Mouse (Mus musculus) spleen, postnatal 4 days (tissue): ENCODE results near the gene Coa3.
"Not testable (repeated sequence)": the region's sequence is repeated elsewhere in the genome, so short reads cannot be mapped to it uniquely, and the experiment has no call there.

ENCODE experiments used
- DNase-seq, 2 experiments: peaks; one replicate each; pipeline ENCODE4 v3.0.0; 2022; ENCODE audit warnings: low spot score in 2 of 2

Coa3 gene

DNA sequence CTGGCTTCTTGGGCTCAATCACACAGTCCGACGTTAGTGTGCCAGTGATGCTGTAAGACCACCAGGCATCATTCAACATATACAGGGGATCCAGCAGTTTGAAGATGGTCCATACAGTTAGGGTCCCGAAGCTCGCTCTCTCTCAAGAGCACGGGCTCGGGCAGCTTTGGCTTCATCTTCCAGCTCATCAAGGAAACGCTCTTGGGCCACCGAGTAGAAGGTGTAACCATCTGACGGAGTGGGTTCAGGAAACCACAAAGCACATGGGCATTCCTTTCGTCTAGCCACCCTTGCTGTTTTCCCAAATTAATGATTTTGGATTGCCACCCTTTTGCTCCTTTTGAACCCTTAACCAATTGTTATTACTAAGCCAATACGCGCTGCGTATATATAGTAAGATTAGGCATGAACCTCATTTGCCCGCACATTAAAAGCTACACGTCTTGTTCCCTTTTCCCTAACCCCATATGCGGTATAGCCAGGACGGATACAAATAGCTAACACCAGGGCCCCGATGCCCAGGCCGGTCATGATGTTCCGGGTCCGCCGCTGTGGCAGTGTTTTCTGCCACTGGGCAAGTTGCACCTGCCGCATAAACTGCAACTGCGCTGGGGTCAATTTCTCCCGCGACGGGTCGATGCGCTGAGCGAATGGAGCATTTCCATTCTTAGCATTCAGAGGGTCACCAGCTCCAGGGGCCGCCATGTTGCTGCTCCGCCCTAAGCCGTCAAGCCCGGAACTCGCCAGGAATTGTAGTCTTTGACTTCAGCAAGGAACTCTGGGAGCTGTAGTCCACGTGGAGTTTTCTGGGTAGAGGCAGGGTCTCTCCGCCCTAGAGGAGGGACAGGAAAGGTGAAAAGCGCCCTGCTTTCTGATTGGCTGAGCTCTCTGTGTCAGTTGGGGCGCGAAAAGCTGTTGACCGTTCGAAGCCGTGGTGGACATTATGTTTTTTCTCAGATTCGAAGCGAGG is at the start of gene Coa3, which contains the start of gene Cntd1:
TSS of gene Coa3 (minus strand) at position 892 of the 970 bp plus-strand sequence.
TSS of gene Cntd1 (plus strand) at position 790 of the 970 bp plus-strand sequence.
- peak; percentile 78 to 87 for DNase-seq

DNA sequence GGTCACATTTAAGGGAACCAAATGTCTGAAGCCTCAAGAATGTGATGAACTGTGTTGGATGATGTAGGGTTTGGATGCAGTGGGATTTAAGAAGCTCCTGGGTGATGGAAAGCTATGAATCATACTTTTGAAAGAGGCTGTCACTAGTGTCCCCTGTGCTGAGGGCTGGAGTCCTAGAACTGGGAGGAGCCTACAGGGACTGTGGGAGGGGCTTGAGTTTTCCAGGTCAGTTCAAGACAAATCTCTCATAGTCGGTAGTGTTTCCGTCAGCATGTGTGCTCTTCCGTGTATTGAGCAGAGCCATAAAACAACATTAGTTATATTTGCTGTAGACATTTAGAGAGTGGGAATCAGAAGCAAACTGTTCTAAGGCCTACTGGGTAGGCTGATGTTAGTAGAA is 48.4 kb upstream of the Coa3 start:
- DNase-seq: no peak

DNA sequence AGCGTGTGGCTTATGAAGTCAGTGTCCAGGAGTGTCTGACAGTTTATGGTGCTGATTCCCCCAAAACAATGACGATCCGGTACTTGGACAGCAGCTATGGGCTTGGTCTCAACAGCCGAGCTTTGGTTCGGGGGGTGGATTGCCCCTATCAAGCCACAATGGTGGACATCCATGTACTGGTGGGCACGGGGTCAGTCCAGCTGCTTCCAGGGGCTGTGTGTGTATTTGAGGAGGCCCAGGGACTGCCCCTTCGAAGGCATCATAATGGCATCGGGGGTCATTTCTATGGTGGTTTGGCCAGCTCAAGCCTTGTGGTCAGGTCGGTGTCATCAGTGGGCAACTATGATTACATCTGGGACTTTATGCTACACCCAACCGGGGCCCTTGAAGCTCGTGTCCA is 47.2 kb upstream of the Coa3 start:
- DNase-seq: no peak

DNA sequence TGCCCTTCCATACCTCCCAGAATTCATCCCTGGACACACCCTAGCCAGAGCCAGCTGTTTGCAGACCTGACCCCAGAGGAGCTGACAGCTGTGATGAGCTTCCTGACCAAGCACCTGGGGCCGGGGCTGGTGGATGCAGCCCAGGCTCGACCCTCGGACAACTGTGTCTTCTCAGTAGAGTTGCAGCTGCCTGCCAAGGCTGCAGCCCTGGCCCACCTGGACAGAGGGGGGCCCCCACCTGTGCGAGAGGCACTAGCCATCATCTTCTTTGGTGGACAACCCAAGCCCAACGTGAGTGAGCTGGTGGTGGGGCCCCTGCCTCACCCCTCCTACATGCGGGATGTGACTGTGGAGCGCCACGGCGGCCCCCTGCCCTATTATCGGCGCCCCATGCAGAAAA is 46.3 kb upstream of the Coa3 start:
- DNase-seq: not testable (repeated sequence)

DNA sequence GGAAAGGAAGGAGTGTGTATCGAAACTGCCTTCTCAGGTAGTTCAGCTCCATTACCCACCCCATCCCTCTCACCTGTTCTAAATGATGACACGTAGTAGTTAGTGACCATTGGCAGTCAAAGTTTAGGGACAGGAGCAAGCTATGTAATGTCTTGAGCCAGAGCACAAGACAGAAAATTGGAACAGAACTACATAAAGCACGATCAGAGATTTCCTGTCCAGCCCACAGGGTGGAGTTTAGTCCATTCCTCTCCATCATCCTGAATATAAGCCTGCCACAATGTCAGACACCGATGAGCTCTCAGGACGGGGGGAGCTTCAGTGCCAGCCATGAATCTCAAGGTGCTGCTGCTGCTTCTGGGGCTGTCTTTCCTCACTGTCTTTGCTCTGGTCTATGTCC is 45.8 kb upstream of the Coa3 start, which contains the start of gene Aoc2:
TSS of gene Aoc2 (plus strand) at position 301 of the 400 bp plus-strand sequence.
- DNase-seq: no peak

DNA sequence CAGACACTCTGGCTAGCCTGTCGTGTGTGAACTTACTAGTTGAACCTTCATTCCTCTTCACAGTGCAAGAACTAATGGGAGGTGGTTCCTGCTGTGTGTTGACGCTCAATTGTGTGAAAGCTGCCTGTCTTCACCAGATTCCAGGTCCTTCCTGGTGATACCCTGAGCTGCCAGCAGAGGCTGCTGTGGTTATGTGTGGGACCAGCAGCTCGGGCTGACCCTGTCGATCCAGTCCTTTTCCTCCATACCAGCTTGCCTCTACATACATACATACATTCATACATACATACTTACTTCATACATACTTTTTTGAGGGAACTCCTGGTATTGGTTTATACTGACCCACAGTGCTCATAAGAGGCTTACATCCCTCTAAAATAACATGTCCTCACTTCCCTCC is 44.7 kb upstream of the Coa3 start:
- DNase-seq: peak; percentile 61 to 76

DNA sequence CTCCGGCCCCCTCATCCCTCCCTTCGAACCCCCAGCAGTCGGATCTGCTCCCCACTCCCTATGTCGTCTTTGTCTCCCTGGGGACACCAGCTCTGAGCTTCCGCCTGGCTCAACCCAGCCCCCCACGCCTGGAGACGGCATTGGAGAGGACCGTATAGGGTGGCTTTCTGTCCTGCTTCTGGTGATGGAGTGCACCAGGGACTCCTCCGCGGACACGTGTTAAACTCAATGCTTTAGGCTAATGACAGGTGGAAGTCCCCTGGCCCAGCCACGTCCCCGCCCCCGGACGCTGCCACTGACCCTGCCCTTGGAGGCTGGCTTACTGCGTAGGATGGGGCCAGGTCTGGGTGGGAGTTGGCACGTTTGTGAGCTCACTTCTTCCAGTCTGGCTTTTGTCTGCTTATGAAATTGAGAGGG is 37.6 kb upstream of the Coa3 start:
- peak; percentile 70 to 83 for DNase-seq

DNA sequence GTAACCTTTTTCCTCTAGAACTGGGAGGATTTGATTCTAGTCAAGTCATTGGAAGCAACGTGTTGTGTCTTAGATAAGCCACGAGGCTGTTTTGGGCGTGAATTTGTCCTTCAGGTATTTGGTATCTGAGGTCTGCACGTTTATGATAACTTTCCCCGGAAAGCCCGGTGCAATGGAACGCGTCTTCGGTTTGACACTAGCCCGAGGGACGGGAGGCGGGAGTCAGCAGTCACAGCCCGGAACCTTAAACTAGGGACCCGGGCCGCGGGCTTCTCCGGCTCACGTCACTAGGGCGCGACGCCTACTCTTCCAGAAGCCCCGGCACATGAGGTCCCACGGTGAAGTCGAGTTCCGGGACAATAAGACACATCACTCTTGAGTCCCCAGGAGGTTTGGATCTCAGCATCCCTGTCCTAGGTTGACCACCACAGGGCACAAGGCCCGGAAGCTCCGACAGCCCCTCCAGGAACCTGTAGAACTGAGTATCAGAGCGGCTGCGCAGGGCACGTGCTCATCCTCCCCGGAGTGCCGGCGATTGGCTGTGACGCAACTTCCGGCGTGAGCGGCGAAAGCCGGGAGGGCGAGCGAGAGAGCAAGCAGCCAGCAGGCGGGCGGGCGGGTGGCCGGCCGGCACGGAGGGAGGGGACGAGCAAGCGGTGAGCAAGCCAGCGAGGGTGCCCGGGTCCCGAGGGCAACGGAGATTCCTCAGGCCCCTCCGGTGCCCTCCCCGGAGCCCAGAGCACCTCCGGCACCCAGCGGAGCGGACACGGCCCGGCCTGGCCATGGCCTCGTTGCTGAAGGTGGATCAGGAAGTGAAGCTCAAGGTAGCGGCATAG is 37.0 kb upstream of the Coa3 start, which contains the start of gene Psme3:
TSS of gene Psme3 (plus strand) at position 549 of the 836 bp plus-strand sequence.
- peak; percentile 91 to 96 for DNase-seq

DNA sequence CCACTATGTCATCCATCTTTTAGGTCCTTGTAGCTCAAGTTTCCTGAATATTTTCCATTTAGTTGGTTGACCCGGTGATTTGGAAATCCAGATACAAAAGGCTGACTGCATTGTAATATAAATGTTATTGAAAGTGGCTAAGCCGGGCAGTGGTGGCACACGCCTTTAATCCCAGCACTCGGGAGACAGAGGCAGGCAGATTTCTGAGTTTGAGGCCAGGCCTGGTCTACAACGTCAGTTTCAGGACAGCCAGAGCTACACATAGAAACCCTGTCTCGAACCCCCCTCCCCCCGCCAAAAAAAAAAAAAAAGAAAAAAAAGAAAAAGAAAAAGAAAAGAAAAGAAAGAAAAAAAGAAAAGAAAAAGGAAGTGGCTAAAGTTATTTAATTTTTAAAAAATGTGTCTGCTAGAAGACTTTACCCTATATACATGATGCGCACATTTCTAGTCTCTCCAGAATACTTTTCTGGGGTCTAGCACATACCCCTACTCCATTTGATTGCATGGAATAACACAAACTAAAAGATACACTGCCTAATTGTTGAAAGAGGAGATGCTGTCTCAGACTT is 36.3 kb upstream of the Coa3 start:
- DNase-seq: no peak

DNA sequence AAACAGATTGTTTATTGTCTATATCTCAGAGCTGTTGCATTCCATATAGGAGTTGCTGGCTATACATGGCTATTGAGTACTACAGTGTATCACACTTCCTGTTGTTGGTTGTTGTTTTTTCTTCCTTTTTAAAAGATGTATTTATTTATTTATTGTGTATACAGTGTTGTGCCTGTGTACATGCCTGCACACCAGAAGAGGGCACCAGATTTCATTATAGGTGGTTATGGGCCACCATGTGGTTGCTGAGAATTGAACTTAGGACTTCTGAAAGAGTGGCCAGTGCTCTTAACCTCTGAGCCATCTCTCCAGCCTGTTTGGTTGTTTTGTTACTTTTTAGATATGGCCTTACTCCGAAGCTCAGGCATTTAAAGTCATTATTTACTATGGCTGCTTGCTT is 35.7 kb upstream of the Coa3 start:
- DNase-seq: no peak

DNA sequence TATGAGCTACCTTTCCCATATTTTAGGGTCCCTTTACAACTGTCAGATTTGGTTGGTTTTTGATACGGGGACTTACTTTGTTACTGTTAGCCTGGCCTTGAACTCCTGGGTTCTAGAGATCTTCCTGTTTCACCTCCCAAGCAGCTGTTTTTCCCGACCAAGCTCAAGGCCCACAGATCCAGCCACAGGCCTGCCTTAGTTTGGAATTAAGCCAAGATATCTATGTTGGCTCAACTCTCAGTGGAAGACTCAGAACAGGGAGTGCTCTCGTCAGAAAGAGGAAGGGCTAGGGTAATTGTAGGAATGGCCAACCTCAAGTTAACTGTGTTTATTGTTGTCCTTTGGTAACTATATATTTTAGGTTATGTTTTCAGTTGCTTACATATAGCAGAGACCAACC is 33.2 kb upstream of the Coa3 start:
- no peak for DNase-seq

DNA sequence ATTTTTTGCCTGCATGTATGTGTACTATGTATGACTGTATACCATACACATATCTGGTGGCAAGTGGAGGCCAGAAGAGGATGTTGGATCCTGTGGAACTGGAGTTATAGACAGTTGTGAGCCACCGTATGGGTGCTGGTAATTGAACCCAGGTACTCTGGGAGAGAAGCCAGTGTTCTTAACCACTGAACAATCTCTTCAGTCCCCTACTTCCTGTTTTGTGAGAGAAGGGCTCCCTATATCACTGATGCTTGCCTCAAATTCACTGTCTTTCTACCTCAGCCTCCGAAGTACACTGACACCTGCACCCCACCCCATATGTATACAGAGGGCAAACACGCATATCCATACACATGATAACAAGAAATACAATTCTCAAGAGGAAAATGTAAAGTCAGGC is 32.2 kb upstream of the Coa3 start:
- no peak for DNase-seq

DNA sequence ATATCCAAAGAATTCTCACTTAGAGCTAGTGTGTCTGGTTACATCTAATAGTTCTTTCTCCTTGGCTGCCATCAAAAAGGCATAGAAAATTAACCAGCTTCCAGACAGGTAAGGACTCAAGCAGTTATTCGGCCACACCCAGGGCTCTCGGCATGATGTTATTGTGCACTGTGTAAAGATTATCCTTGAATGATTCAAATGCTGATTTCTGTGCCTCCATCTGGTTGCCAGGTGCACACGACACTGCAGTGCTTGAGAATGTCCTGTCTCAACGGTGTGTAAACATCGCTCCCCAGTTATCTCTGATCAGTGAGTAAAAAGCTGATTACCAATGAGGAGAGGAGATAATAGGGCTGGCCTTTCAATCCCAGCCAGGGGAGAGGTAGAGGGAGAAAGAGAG is 28.8 kb upstream of the Coa3 start:
- no peak for DNase-seq

DNA sequence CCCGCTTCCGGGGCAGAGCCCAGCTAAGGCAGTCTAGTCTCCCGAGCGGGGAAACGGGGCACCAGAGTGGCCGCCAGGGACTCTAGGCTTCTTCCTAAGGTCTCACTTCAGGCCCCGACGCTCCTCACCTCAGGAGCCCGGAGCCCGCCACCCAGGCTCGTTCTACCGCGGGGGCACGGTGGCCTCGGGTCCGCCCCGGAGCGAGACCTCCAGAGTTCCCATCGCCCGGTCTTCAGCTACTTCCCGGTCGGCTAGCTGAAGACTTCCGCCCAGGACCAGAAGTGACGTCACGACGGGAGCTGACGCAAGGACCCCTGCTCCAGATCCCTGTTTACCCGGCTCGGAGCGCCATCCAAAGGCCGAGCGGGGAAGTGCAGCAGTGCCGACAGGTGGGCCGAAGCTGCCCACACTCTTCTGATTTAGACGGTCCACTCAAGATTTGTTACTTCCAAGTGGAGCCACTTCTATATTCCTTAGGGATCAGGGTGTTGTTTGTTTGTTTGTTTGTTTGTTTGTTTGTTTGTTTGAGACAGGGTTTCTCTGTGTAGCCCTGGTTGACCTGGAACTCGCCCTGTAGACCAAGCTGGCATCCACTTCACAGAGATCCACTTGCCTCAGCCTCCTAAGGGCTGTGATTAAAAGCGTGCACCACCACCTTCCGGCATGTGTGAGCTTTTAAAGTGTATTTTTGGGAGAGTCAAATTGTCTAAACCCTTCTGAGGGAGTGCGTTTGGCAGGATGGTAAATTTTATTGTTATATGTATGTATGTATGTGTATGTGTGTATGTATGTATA is 23.3 kb upstream of the Coa3 start, which contains the start of gene Becn1:
TSS of gene Becn1 (minus strand) at position 283 of the 795 bp plus-strand sequence.
- DNase-seq: peak; percentile 97 to 100

DNA sequence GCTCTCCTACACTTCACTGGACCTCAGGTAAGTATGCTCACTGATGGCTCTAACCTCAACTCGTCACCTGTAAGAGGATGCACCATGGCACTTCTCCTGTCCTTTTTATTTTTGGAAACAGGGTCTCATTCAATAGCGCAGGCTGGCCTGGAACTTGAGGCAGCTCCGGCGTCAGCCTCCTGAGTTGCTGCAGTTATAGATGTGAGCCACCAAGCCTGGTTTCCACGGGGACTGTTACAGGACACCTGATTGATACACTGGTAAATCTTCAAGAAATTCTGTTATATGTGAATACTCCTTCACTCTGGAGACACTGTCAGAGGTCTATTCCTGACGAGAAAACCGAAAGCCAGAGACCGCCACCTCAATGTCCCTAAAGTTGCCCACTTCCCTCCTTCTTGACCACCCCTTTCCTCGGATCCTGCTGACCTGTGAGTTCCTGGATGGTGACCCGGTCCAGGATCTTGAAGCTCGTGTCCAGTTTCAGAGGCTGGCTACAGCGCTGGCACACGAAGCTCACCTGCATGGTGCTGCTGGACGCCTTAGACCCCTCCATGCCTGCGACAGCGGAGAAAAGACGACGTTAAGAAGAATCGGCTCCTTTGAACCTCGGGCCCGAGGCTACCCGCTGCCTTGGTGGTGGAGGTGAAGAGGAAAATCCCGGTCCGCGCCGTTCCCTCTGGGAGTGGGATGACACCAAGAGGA is 22.5 kb upstream of the Coa3 start:
- DNase-seq: no peak

DNA sequence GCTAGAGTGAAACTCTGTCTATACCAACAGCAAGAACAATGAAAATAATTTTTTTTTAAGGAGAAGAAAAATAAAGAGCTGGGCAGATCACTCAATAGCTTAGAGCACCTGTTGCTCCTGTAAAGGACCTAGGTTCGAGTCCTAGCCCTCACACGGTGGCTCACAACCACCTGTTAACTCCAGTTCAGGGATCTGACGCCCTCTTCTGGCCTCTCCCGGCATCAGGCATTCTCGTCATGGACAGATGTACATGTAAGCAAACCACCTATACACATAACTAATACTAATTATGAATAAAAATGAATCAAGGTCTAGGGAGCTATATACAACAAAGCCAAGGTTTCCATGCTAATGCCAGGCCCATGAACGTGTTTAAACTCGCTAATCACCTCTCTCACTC is 22.0 kb upstream of the Coa3 start:
- peak; percentile 60 to 75 for DNase-seq

DNA sequence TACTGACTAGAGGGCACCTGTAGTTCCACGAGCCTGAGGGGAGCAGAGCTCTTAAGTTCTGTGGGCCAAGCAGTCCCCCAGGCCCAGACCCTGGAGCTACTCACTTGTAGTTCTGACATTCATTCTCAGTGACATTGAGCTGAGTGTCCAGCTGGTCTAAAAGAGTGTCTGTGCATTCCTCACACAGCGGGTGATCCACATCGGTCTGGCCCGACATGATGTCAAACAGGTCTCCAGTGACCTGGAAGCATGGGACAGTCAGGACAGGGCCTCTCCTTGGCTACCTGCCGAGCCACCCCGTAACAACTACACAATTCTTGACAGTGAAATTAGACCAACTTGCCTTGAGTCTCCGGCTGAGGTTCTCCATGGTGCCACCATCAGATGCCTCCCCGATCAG is 16.3 kb upstream of the Coa3 start:
- DNase-seq: no peak

DNA sequence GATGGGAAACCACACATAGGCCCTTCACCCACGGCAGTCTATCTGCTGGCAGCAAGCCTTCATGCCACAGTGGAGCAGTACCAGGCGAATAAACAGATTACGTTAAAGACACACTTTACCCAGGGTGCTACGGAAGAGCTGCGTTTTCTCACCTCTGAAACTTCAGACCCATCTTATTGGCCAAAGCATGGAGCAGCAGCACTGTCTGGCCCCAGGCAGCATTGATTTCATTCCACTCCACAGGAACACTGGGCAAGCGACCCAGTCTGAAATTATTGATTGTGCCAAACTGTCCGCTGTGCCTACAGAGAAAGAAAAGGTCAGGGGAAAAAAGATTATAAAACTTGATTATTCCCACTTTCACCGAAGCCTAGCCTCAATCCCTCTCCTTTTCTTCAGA is 12.3 kb upstream of the Coa3 start:
- DNase-seq: no peak

DNA sequence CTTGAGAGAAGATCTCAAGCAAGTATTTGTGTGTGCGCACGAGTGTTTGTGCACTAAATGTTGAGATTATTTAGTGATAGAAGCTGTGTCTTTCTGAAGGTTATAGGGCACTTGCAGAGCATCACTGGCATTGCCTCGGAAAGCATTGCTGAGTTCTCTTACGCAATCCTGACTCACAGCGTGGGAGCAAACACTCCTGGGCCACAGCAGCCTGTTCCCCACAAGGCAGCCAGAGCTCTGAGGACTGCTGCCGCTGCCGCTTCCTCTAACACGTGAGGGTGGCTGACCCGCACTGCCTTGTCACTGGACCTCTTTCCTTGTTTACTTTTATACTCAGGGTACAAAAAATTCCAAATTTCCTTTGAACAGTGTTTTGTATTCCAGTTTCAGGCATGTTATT is 8.4 kb upstream of the Coa3 start:
- no peak for DNase-seq

DNA sequence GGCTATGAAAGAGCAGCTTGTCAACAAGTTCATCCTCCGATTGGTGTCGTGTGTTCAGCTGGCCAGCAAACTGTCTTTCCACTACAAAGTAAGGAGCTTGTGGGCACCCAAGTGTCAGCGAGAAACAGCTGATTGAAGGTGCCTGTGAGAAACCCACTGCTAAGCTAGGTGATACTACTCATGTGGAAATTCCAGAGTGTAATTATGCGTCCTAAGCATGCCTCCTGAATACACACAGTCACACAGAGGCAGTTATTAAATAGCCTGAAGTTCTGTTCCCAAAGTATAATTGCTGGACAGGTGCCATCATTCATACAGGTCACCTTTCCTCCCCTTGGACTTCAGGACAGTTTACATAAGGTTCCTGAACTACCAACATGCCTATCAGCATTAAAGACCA is 4.9 kb upstream of the Coa3 start:
- DNase-seq: no peak
